Mouse (Mus musculus): ENCODE results near the gene Eya2. TPM values are rescaled to one million over a fixed set of nuclear protein-coding genes. Genes with fewer than 3 reads are reported as not detected.
A peak's percentile ranks its signal among the peaks of the same experiment; 100 is the strongest.

The Eya2 gene
- polyA plus RNA-seq, 1 experiment from 2014 or later: 15.5 TPM

GRCm38 (mm10) chr2:165820504-165821095 lies 225.8 kb downstream of the Eya2 start:
- Histone ChIP-seq H3K27ac (replicated peaks) (peak overlapping the region; percentile 86), H3K27me3 (ENCODE audit: control insufficient read depth, insufficient read depth, low read length) (no peaks in the 10 kb centered on the region), H3K9me3 (ENCODE audit: control insufficient read depth, low read length) (no peaks in the 10 kb centered on the region), H3K4me1 (replicated peaks; ENCODE audit: control insufficient read depth, insufficient read depth) (no peaks in the 10 kb centered on the region), H3K4me3 (ENCODE audit: low read depth, low read length) (no peak overlapping the region), H3K4me2 (replicated peaks; ENCODE audit: low read depth) (no peak overlapping the region), H3K9ac (ENCODE audit: low read length) (no peak overlapping the region), H3K36me3 (ENCODE audit: control insufficient read depth, insufficient read depth, low read length) (peaks cover 29% of the 10 kb centered on the region)
- ATAC-seq (ENCODE audit: low FRiP score, low TSS enrichment): no peak
- WGBS: 56% methylated on average over 15 of the region's 15 CpGs
- no peak for DNase-seq (ENCODE audit: low spot score)
- no peak for TF ChIP-seq EP300 (optimal IDR thresholded peaks at IDR 0.05)
- TF ChIP-seq CTCF (IDR thresholded peaks at IDR 0.05; ENCODE audit: low read depth): no peak

Other genes starting within 250 kb of the Eya2 start
- gene Zfp663, start 226.3 kb upstream of the Eya2 start, polyA plus RNA-seq (2015; fragmentation: Nextera tagmentation; extraction: Ambion mirVana): 0.05 and 0.23 TPM in 2 replicates
- 1.2 and 1.3 TPM in 2 replicates for gene Zfp334, start 206.8 kb upstream of the Eya2 start, polyA plus RNA-seq (2015; fragmentation: Nextera tagmentation; extraction: Ambion mirVana)
- 0.21 and 0.23 TPM in 2 replicates for gene Ocstamp, start 194.6 kb upstream of the Eya2 start, polyA plus RNA-seq (2015; fragmentation: Nextera tagmentation; extraction: Ambion mirVana)
- gene Slc13a3, start 121.8 kb upstream of the Eya2 start, polyA plus RNA-seq (2015; fragmentation: Nextera tagmentation; extraction: Ambion mirVana): 0.34 and 0.64 TPM in 2 replicates
- 19.7 and 21.3 TPM in 2 replicates for gene Trp53rka, start 101.7 kb upstream of the Eya2 start, polyA plus RNA-seq (2015; fragmentation: Nextera tagmentation; extraction: Ambion mirVana)
- gene Slc2a10, start 91.2 kb upstream of the Eya2 start, polyA plus RNA-seq (2015; fragmentation: Nextera tagmentation; extraction: Ambion mirVana): 10.1 and 10.7 TPM in 2 replicates